Mouse (Mus musculus) thymus, adult 2 months (tissue): ENCODE measurements around the gene Ttll8.

Experiments
- CTCF ChIP-seq: fragments of 200-500 bp; IDR thresholded peaks from 2 replicates; pipeline ENCODE4 v1.5.1; 2012; ENCODE audit warnings: mild to moderate bottlenecking, control low read depth, low read length, moderate library complexity, borderline replicate concordance; ENCODE audit not compliant: control insufficient read depth, poor library complexity, insufficient read depth; ENCODE audit errors: extremely low read depth
- POLR2A ChIP-seq: fragments of 200-500 bp; IDR thresholded peaks from 2 replicates; pipeline ENCODE4 v1.6.1; 2012; ENCODE audit warnings: mild to moderate bottlenecking, low read length, control low read depth, moderate library complexity; ENCODE audit not compliant: control insufficient read depth, poor library complexity, insufficient read depth; ENCODE audit errors: extremely low read depth

DNA sequence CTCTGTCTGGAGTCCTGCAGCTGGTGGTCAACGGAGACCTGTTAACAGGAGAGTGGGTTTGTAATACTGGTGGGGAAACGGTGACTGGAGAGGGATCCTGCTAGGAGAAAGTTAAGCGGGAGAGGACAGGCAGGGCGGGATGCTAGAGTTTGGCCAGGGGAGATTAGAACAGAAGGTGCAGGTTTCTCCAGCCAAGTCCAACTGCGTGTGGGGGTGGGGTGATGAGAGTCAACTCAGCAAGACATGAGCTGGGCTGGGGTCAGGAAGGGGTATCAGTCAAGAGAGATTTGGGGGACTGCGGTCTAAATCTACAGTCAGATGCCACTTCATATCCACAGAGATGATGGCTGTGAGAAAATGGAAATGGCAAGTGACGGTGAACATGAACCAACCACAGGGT, 109.3 kb downstream of the Ttll8 start:
- TF ChIP-seq CTCF (no peak), POLR2A (no peak)
